Mouse (Mus musculus): Measurements from ENCODE around the gene Rpl6. TPM values are rescaled to one million over a fixed set of nuclear protein-coding genes. Genes with fewer than 3 reads are reported as not detected.

Gene Rpl6
- 661 and 766 TPM in 2 replicates for polyA plus RNA-seq (2016; fragmentation: Nextera tagmentation; extraction: Ambion mirVana)

DNA sequence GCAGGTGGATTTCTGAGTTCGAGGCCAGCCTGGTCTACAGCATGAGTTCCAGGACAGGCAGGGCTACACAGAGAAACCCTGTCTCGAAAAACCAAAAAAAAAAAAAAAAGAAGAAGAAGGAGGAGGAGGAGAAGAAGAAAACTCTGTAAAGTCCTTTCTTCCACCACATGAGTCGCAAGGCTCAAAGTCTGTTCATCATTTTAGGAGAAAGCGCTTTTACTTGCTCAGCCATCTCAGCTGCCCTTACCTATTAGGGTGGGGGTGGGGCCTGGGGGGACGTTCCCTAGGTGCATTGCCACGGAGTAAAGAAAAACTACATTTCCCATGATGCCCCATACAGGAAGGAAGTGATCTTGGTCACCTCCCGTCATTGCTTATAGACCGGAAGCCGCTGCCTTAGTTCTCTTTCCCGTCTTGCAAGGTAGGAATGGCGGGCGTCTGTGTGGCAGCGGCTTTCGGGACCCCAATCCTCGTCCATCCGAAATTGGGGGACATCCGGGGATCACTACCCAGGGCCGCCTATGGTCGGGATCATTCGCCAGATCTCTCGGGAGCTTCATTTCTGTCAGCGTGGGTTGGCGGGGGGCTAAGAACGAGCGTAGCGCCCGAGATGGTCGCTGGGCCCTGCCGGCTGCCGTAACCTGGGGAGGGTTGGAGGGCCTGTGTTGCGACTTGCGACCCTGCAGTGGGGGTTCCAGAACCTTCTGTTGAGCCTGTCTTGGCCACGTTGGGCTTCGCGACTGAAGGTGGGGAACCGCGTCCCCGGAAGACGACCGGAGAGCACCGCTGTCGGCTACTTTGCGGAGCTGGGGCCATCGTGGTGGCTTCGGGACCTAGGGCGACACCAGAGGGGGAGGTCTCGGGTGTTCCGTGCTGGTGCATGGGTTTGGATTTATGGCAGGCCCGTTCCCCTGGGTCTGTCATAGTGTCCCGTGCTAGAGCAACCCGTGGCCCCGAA is at the start of gene Rpl6:
Gene Rpl6, plus strand, starts transcription at position 350 of the 958 bp plus-strand sequence.
- Histone ChIP-seq H3K9me3 (replicated peaks) (no peaks in the 10 kb centered on the region), H3K4me1 (peaks cover 23% of the 10 kb centered on the region), H3K4me3 (peak within 1 kb of the TSS; percentile 94), H3K27me3 (ENCODE audit: low read depth, poor library complexity, severe bottlenecking) (no peaks in the 10 kb centered on the region), H3K36me3 (peaks cover 43% of the 10 kb centered on the region), H3K27ac (peak within 1 kb of the TSS; percentile 96)
- DNase-seq (ENCODE audit: low spot score), result peak; percentile 84
- WGBS, result 2% methylated on average over 52 of the region's 52 CpGs

DNA sequence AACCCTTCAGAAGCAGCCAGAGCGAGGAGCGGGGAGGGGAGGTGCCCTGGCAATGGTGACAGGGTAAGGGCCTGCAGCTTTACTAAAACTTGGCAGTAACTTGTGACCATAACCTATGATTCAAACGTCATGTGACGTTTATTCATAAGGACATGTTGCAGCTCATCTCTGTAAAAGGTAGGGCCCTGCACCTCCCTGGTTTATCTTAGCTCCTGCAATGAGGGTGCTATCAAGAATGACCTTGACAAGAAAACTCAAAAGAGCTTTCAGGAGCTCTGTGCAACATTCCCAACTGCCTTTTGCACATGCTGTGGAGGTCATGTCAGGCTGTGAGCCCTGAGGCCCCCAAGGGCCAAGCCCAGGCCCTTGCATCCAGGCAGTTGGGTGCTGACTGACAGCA is 48.2 kb upstream of the Rpl6 start:
- DNase-seq (ENCODE audit: low spot score), result no peak
- no peaks in the 10 kb centered on the region for H3K27me3 ChIP-seq (ENCODE audit: low read depth, poor library complexity, severe bottlenecking)
- no peaks in the 10 kb centered on the region for H3K9me3 ChIP-seq (replicated peaks)
- no peaks in the 10 kb centered on the region for H3K4me1 ChIP-seq
- H3K27ac ChIP-seq, result no peak overlapping the region
- WGBS, result 93% methylated on average over 4 of the region's 4 CpGs
- H3K4me3 ChIP-seq, result no peak overlapping the region
- peaks cover 100% of the 10 kb centered on the region for H3K36me3 ChIP-seq

DNA sequence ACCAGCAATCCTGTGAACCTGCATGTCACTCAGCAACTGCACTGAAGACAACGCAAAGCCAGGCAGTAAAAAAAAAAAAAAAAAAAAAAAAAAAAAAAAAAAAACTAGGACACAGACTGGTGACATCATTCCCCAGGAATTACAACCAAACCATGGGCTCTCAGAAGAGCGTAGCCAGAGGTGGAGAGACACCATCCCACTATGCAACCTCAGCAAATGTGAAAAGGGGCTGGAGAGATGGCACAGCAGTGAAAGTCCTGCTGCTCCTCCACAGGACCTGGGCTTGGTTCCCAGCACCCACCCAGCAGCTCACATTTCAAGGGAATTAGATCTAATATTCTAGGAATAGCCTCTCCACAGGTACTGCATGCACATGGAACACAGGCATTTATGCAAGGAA is 47.3 kb upstream of the Rpl6 start:
- no peaks in the 10 kb centered on the region for H3K27me3 ChIP-seq (ENCODE audit: low read depth, poor library complexity, severe bottlenecking)
- 89% methylated on average over 2 of the region's 2 CpGs for WGBS
- H3K27ac ChIP-seq, result no peak overlapping the region
- no peak for DNase-seq (ENCODE audit: low spot score)
- H3K36me3 ChIP-seq, result peaks cover 100% of the 10 kb centered on the region
- no peaks in the 10 kb centered on the region for H3K4me1 ChIP-seq
- H3K4me3 ChIP-seq, result no peak overlapping the region
- no peaks in the 10 kb centered on the region for H3K9me3 ChIP-seq (replicated peaks)

DNA sequence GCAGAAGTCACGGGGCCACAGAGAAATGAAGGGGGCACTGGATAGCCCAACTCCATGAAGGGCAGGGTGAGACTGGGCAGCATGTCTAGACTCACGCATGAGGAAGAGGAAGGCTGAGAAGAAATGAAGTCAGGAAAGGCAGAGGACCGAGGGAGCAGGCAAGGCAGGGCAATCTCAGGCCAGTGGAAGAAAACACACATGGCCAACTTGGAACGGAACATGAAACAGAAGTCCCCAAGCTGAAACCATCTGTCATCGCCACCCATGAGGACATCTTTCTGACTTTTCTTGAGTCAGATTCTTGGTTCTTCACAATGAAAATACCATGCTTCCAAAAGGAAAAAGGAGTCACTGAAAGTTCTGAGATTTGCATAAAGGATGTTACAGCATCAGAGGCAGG is 46.8 kb upstream of the Rpl6 start:
- DNase-seq (ENCODE audit: low spot score), result no peak
- 95% methylated on average over 5 of the region's 5 CpGs for WGBS
- no peak overlapping the region for H3K4me3 ChIP-seq
- H3K4me1 ChIP-seq, result no peaks in the 10 kb centered on the region
- no peaks in the 10 kb centered on the region for H3K9me3 ChIP-seq (replicated peaks)
- no peak overlapping the region for H3K27ac ChIP-seq
- no peaks in the 10 kb centered on the region for H3K27me3 ChIP-seq (ENCODE audit: low read depth, poor library complexity, severe bottlenecking)
- peaks cover 100% of the 10 kb centered on the region for H3K36me3 ChIP-seq

DNA sequence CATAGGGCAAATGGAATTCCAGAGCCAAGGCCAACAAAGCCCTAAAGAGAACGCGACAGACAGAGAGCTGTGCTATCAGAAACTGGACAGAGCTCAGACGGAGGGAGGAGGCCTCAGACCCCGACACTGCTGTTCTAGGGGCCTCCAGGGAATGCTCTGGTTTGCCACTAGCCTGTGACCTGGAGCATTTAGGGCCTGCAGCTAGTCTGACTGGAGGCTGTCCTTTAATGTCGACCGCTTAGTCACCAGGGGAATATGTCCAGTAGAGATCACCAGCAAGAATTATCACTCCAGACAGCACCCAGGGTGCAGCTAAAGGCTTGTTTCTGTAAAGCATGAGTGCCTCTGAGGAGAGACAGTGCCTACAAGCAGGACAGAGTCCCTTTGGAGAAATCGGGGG is 45.3 kb upstream of the Rpl6 start:
- 90% methylated on average over 7 of the region's 7 CpGs for WGBS
- Histone ChIP-seq H3K27me3 (ENCODE audit: low read depth, poor library complexity, severe bottlenecking) (no peaks in the 10 kb centered on the region), H3K36me3 (peaks cover 100% of the 10 kb centered on the region), H3K4me3 (no peak overlapping the region), H3K9me3 (replicated peaks) (no peaks in the 10 kb centered on the region), H3K4me1 (no peaks in the 10 kb centered on the region), H3K27ac (no peak overlapping the region)
- DNase-seq (ENCODE audit: low spot score), result no peak

DNA sequence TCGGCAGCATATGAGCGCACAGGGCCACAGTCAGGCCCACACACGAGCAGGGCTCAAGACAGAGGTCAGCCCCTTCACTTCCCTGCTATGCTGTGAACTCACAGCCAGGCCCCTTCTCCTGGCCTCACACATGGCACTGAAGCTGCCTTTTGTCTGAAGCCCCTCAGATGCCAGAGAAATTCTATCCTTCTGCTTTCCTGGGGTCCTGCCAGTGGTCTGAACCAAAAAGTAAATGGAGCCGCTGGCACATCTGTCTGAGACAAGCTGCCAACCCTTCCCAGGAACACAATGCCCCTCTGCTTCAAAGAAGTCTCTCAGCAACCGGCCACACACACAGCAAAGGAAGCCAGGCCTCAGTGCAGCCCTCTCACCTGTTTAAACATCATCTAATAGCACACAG is 42.0 kb upstream of the Rpl6 start:
- 91% methylated on average over 5 of the region's 5 CpGs for whole genome bisulfite sequencing
- no peak for DNase-seq (ENCODE audit: low spot score)
- Histone ChIP-seq H3K27ac (no peak overlapping the region), H3K9me3 (replicated peaks) (no peaks in the 10 kb centered on the region), H3K4me3 (no peak overlapping the region), H3K36me3 (peaks cover 100% of the 10 kb centered on the region), H3K27me3 (ENCODE audit: low read depth, poor library complexity, severe bottlenecking) (no peaks in the 10 kb centered on the region), H3K4me1 (no peaks in the 10 kb centered on the region)

DNA sequence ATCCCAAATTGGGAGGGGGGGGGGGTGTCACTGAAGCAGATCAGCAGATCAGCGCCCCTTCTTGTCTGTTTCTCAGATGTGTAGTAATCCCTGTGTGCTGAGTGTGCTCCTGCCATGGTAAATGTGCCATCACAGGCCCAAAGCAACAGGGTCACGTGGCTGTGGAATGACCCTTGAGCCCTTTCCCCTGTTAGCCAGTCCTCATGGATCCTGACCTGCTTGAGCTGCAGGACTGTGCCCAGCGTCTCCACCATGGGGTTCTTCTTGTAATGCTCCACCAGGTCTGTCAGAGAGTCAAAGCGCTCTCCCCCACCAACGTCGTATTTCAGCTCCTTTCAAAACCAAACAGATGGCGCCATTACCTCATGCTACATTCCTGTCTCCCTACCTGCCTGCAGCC is 41.4 kb upstream of the Rpl6 start:
- peaks cover 100% of the 10 kb centered on the region for H3K36me3 ChIP-seq
- 89% methylated on average over 7 of the region's 7 CpGs for WGBS
- H3K9me3 ChIP-seq (replicated peaks), result no peaks in the 10 kb centered on the region
- H3K27ac ChIP-seq, result no peak overlapping the region
- no peak overlapping the region for H3K4me3 ChIP-seq
- H3K4me1 ChIP-seq, result no peaks in the 10 kb centered on the region
- no peaks in the 10 kb centered on the region for H3K27me3 ChIP-seq (ENCODE audit: low read depth, poor library complexity, severe bottlenecking)
- no peak for DNase-seq (ENCODE audit: low spot score)

DNA sequence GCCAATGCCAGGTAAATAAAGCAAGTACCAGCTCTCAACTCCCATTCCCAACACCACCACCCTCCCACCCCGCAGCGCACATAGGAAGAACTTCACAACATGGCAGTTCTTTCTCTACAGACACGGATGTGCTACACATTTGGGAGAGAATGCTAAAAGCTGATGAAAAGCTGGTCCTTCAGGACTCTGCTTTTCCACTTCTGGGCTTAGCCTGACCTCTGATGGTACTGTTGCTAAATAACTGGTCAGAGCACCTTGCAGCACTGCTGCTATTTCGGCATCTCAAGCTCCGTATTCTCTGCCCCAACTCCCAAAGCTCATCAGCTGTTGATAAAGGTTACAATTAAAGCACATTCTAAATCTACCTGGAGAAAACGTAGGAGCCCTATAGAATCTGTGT is 37.4 kb upstream of the Rpl6 start:
- Histone ChIP-seq H3K4me1 (no peaks in the 10 kb centered on the region), H3K9me3 (replicated peaks) (no peaks in the 10 kb centered on the region), H3K4me3 (no peak overlapping the region), H3K27ac (no peak overlapping the region), H3K27me3 (ENCODE audit: low read depth, poor library complexity, severe bottlenecking) (no peaks in the 10 kb centered on the region), H3K36me3 (peaks cover 91% of the 10 kb centered on the region)
- no peak for DNase-seq (ENCODE audit: low spot score)
- 93% methylated on average over 6 of the region's 6 CpGs for WGBS

DNA sequence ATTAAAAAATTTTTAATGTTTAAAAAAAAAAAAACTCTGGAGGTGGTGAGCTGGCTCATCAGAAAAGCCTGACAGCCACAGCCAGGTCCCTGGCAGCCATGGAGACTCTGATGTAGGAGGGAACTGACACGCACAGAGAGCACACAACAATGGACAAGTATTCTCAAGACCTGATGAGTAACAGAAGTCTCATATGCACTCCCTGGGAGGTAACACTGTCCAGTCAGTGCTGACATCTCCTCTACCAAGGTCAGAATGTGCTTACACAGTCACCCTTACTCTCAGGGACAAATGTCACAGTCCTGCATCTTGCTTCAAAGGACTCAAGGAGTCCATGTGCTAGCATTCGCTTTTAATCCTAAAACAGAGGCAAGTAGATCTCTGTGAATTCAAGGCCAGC is 34.7 kb upstream of the Rpl6 start:
- no peak for DNase-seq (ENCODE audit: low spot score)
- 96% methylated on average over 2 of the region's 2 CpGs for WGBS

DNA sequence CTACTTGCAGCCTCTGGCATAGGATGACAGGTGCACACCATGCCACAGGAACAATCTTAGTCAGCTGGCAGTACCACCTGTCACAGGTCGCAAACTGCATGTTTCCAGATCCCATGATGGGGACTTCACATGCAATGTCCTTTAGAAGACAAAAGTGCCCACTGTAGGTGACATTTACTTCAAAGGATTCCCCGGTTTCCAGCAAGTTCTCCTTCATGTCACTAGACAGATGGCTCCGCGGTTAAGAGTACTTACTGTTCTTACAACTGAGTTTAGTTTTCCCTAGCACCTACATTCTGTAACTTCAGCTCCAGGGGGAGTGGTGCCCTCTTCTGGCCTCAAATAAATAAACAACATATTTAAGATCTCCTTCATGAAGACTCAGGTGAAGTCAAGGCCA is 31.4 kb upstream of the Rpl6 start:
- Histone ChIP-seq H3K36me3 (peaks cover 58% of the 10 kb centered on the region), H3K4me3 (no peak overlapping the region), H3K9me3 (replicated peaks) (no peaks in the 10 kb centered on the region), H3K27ac (no peak overlapping the region), H3K4me1 (no peaks in the 10 kb centered on the region), H3K27me3 (ENCODE audit: low read depth, poor library complexity, severe bottlenecking) (no peaks in the 10 kb centered on the region)
- WGBS, result 92% methylated on average over 4 of the region's 4 CpGs
- no peak for DNase-seq (ENCODE audit: low spot score)

More for the DNA sequence above, 34.7 kb upstream of the Rpl6 start:
- Histone ChIP-seq H3K4me1 (no peaks in the 10 kb centered on the region), H3K27me3 (ENCODE audit: low read depth, poor library complexity, severe bottlenecking) (no peaks in the 10 kb centered on the region), H3K9me3 (replicated peaks) (no peaks in the 10 kb centered on the region), H3K4me3 (no peak overlapping the region), H3K36me3 (peaks cover 77% of the 10 kb centered on the region), H3K27ac (no peak overlapping the region)

DNA sequence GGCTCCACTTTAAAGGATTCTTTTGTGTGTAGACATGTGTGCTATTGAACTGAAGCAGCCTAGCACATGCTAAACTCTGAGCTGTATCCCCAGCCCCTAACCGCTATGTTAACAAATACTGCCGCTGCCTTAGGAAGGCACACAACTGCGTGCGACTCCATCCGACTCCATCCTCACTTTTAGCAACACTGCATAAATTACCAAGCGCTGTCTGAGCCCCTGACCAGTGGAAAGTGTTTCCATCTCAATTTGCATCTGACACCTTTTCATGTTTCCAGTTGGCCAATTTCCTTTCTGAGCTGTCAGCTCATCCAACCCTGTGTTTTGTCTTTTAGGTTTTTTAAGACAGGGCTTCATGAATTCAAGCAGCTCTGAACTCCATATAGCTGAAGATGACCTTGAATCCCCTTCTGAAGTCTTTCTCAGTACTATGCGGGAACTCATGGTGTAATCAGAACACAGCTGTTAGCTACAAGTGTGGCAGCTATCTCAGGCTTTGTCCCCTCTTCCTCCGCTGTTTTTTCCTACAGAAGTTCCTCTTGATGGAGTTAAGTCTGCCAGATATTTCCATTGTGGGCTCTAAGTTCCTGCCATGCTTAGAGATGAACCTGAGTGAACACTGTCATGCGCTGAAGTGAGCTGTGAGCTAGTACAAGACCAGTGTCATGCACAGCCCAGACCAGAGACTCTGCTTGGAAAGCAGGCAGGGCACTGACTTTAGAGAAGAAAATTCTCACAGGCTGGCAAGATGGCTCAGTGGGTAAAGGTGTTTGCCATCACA is 25.0 kb upstream of the Rpl6 start:
- Histone ChIP-seq H3K27ac (no peak overlapping the region), H3K4me3 (no peak overlapping the region), H3K9me3 (replicated peaks) (no peaks in the 10 kb centered on the region), H3K27me3 (ENCODE audit: low read depth, poor library complexity, severe bottlenecking) (no peaks in the 10 kb centered on the region), H3K4me1 (peaks cover 9% of the 10 kb centered on the region), H3K36me3 (peaks cover 21% of the 10 kb centered on the region)
- 75% methylated on average over 9 of the region's 9 CpGs for WGBS
- no peak for DNase-seq (ENCODE audit: low spot score)

DNA sequence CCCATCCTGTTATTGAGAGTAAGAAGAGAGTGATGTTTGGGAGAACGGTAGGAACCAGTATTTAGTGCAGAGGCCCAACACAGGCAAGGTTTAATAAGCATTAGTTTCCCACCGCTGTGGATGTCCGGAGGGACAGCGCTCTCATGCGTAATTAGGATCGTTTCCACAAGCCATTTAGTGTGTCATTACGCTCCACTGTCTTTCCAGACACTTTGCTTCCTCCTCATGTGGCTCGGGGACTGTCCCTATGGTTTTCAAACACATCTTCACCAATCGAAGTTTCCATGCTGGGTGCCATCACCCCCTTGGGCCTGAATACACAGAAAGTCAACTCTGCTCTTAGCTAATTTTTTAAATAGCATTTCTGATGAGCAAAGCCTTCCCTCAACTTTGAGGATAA is 21.0 kb upstream of the Rpl6 start:
- no peak overlapping the region for H3K4me3 ChIP-seq
- peaks cover 9% of the 10 kb centered on the region; the same call in 1 of the 2 replicates for H3K36me3 ChIP-seq
- H3K4me1 ChIP-seq, result peaks cover 43% of the 10 kb centered on the region
- WGBS, result 66% methylated on average over 9 of the region's 9 CpGs
- DNase-seq (ENCODE audit: low spot score), result no peak
- H3K9me3 ChIP-seq (replicated peaks), result no peaks in the 10 kb centered on the region
- H3K27ac ChIP-seq, result no peak overlapping the region
- H3K27me3 ChIP-seq (ENCODE audit: low read depth, poor library complexity, severe bottlenecking), result no peaks in the 10 kb centered on the region

DNA sequence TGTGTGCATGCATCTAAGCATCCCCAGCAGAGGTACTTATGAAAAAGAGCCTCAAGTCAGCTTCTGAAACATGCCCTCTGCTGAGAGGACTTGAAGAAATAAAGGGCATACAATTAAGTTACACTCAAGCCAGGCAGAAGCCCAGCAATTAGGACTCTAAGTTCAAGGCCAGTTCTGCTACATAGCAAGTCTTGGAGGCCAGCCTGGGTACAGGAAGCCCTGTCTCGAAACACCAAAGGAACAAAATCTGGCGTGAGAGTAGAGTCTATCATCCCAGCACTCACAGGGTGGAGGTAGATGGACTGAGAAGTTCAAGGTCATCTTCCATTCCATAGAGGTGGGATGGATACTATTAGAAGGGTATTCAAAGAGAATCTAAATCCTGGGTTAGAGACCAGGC is 19.9 kb upstream of the Rpl6 start:
- Histone ChIP-seq H3K4me1 (peaks cover 48% of the 10 kb centered on the region), H3K9me3 (replicated peaks) (no peaks in the 10 kb centered on the region), H3K27ac (no peak overlapping the region), H3K27me3 (ENCODE audit: low read depth, poor library complexity, severe bottlenecking) (no peaks in the 10 kb centered on the region), H3K4me3 (no peak overlapping the region), H3K36me3 (peaks cover 15% of the 10 kb centered on the region; the same call in 1 of the 2 replicates)
- WGBS, result 62% methylated on average over 2 of the region's 2 CpGs
- DNase-seq (ENCODE audit: low spot score), result no peak

Data from limb, embryonic 10.5 days (tissue).